Mouse (Mus musculus) neural tube, embryonic 12.5 days (tissue): ENCODE data around the gene Ttyh3. TPM values are rescaled to one million over a fixed set of nuclear protein-coding genes. Genes with fewer than 3 reads are reported as not detected.

Experiments
- ATAC-seq: fragments of 200-750 bp; cut with Nextera tagmentation; 2 replicates; pipeline ENCODE4 v1.8.0; 2017; ENCODE audit warnings: low read depth, mild to moderate bottlenecking, moderate TSS enrichment, moderate library complexity; ENCODE audit not compliant: low FRiP score
- H3K27ac ChIP-seq: fragments of 300-500 bp; sonication (generic); 2 replicates; pipeline ENCODE4 v1.5.1; 2016
- H3K27me3 ChIP-seq: fragments of 300-500 bp; sonication (generic); replicated peaks from 2 replicates; pipeline ENCODE4 v1.6.1; 2016; ENCODE audit warnings: mild to moderate bottlenecking
- H3K36me3 ChIP-seq: fragments of 300-500 bp; sonication (generic); 2 replicates; pipeline ENCODE4 v1.6.1; 2016; ENCODE audit warnings: mild to moderate bottlenecking
- H3K4me1 ChIP-seq: fragments of 300-500 bp; sonication (generic); 2 replicates; pipeline ENCODE4 v1.6.1; 2016
- H3K4me2 ChIP-seq: fragments of 300-500 bp; sonication (generic); replicated peaks from 2 replicates; pipeline ENCODE4 v1.6.1; 2016; ENCODE audit warnings: mild to moderate bottlenecking
- H3K4me3 ChIP-seq: fragments of 300-500 bp; sonication (generic); 2 replicates; pipeline ENCODE4 v1.5.1; 2016
- H3K9ac ChIP-seq: fragments of 300-500 bp; sonication (generic); 2 replicates; pipeline ENCODE4 v1.6.1; 2016; ENCODE audit warnings: mild to moderate bottlenecking
- H3K9me3 ChIP-seq: fragments of 300-500 bp; sonication (generic); 2 replicates; pipeline ENCODE4 v1.6.1; 2016; ENCODE audit warnings: mild to moderate bottlenecking
- WGBS: fragments of 180-500 bp; shearing (Covaris S2); methylation state at CpG from one replicate; pipeline ENCODE4 v1.1.7; 2016; 5-methylcytosine and 5-hydroxymethylcytosine counted together
- polyA plus RNA-seq: library from polyadenylated mRNA; unstranded; fragments of >200 nt; fragmentation: Nextera tagmentation; extraction: Ambion mirVana; gene quantifications from 2 replicates; pipeline ENCODE4 v1.2.1, GENCODE M21; 2016

Gene Ttyh3
- polyA plus RNA-seq, 1 experiment from 2014 or later = 83.3 TPM

- Histone ChIP-seq H3K9ac (peak overlapping the region; percentile 61), H3K27ac (peak overlapping the region; percentile 75), H3K9me3 (no peaks in the 10 kb centered on the region), H3K4me2 (peak overlapping the region; percentile 96), H3K4me1 (peaks cover 39% of the 10 kb centered on the region), H3K27me3 (no peaks in the 10 kb centered on the region), H3K36me3 (peaks cover 20% of the 10 kb centered on the region), H3K4me3 (peak overlapping the region; percentile 98)
- 2% methylated on average over 26 of the region's 26 CpGs for WGBS
- peak; percentile 93 for ATAC-seq
Observed at GRCm38 (mm10) chr5:140649101-140649667, 353 bp upstream of the Ttyh3 start.

GRCm38 (mm10) chr5:140647821-140648518 is 861 bp downstream of the Ttyh3 start:
- 4% methylated on average over 13 of the region's 13 CpGs for WGBS
- Histone ChIP-seq H3K9me3 (no peaks in the 10 kb centered on the region), H3K4me3 (peak overlapping the region; percentile 98), H3K4me1 (peaks cover 44% of the 10 kb centered on the region), H3K36me3 (peaks cover 25% of the 10 kb centered on the region), H3K4me2 (peak overlapping the region; percentile 96), H3K27ac (peak overlapping the region; percentile 75), H3K9ac (peak overlapping the region; percentile 99), H3K27me3 (no peaks in the 10 kb centered on the region)
- peak; percentile 48 for ATAC-seq

DNA sequence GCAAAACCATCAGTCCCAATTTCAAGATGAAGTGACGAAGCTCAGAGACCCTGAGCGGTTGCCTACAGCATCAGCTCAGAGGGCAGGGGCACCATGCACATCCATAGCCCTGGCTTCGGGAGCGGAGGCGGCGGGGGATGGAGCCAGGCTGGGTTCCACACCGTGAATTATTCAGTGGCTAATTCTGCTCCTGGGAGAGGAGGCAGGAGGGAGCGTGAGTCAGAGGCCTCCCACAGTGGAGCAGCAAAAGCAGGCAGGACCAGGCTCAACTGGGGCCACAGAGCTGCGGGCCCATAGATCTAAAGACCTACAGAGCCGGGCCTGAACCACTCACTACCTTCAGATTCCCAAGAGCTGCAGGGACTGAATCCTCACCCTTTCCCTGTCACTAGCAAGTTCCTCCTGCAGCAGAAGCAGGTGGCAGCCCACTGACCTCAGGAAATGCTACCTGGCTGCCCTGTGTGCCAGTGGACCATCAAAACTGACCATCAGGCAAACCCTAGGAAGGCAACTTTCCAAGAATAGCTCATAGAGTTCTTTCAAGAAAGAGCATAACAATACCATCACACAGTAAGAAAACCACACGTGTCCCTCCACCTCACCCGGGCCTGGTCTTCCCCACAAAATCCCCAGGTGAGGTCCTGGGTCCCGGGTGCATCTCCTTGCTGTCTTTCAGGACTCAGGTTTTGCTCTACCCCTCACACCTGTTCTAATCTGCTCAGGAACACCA is 1.6 kb downstream of the Ttyh3 start:
- Histone ChIP-seq H3K9ac (peak overlapping the region; percentile 99), H3K4me3 (peak overlapping the region; percentile 98), H3K36me3 (peaks cover 25% of the 10 kb centered on the region), H3K4me1 (peaks cover 52% of the 10 kb centered on the region), H3K27me3 (no peaks in the 10 kb centered on the region), H3K27ac (no peak overlapping the region), H3K9me3 (no peaks in the 10 kb centered on the region), H3K4me2 (peak overlapping the region; percentile 96)
- 38% methylated on average over 13 of the region's 13 CpGs for WGBS
- ATAC-seq = no peak

DNA sequence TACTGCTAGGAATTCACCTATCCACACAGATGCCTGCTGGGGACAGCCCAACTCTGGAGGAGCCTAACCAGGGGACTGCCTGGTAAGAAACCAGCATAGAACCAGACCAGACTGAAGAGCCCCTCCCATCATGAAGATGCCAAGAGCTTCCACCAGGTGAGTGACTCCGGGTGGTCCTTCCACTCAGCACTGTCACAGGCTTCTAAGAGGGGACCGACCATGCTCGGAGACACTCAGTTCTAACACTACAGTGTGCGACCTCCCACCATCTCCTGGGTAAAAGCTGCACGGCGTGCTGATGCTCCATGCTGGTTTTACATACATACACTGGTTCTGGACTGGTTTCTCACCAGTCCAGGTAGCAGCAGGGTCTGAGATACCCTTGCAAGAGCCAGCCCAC is 2.7 kb downstream of the Ttyh3 start:
- Histone ChIP-seq H3K27ac (0 out of 2 replicates have a peak overlapping the region, but pooled peaks have one; percentile 32), H3K4me1 (peaks cover 62% of the 10 kb centered on the region)

GRCm38 (mm10) chr5:140645454-140645853 is 3.4 kb downstream of the Ttyh3 start:
- peak overlapping the region; percentile 98; the same call in 1 of the 2 replicates for H3K4me3 ChIP-seq
- peak overlapping the region; percentile 99; the same call in 1 of the 2 replicates for H3K9ac ChIP-seq
- peak overlapping the region; percentile 32; the same call in 1 of the 2 replicates for H3K27ac ChIP-seq
- peaks cover 31% of the 10 kb centered on the region for H3K36me3 ChIP-seq
- no peaks in the 10 kb centered on the region for H3K27me3 ChIP-seq
- peak overlapping the region; percentile 96 for H3K4me2 ChIP-seq
- WGBS = 89% methylated on average over 4 of the region's 4 CpGs
- peaks cover 68% of the 10 kb centered on the region for H3K4me1 ChIP-seq
- H3K9me3 ChIP-seq = no peaks in the 10 kb centered on the region
- ATAC-seq = no peak

More for the DNA sequence above, 2.7 kb downstream of the Ttyh3 start:
- Histone ChIP-seq H3K9me3 (no peaks in the 10 kb centered on the region), H3K9ac (peak overlapping the region; percentile 99), H3K4me2 (peak overlapping the region; percentile 96), H3K36me3 (peaks cover 25% of the 10 kb centered on the region), H3K27me3 (no peaks in the 10 kb centered on the region), H3K4me3 (peak overlapping the region; percentile 98)
- WGBS = 89% methylated on average over 6 of the region's 6 CpGs
- no peak for ATAC-seq

DNA sequence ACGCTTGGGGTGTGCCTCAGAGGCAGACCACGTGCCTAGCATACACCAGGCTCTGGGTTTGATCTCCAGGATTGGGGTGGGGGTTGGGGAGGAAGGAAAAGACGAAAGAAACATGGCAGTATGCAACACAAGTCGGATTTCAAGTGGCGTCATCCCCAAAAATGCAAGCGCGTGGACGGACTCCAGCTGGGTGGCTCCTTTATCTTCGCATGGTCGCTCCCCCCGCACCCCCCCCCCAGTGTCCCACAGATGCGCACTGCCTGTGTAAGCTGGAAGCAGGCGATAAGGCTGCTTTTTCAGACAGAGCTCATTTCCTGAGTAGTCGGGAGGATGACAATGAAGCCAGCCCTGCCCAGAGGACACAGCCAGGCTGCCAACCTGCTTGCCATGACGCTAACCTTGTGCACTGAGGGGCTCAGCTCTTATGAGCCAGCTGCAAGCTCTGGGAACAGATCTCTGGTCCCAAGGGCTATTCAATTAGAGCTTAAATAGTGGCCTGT is 4.1 kb downstream of the Ttyh3 start:
- H3K27ac ChIP-seq = 0 out of 2 replicates have a peak overlapping the region, but pooled peaks have one; percentile 32

GRCm38 (mm10) chr5:140644263-140644662 is 4.6 kb downstream of the Ttyh3 start:
- Histone ChIP-seq H3K4me1 (peaks cover 67% of the 10 kb centered on the region), H3K27ac (no peak overlapping the region), H3K9ac (no peak overlapping the region), H3K9me3 (no peaks in the 10 kb centered on the region), H3K4me3 (no peak overlapping the region), H3K36me3 (peaks cover 39% of the 10 kb centered on the region), H3K27me3 (no peaks in the 10 kb centered on the region), H3K4me2 (peak overlapping the region; percentile 96; the same call in 1 of the 2 replicates)
- no peak for ATAC-seq
- 91% methylated on average over 6 of the region's 6 CpGs for WGBS

More for the DNA sequence above, 4.1 kb downstream of the Ttyh3 start:
- Histone ChIP-seq H3K9me3 (no peaks in the 10 kb centered on the region), H3K4me1 (peaks cover 70% of the 10 kb centered on the region), H3K4me3 (no peak overlapping the region), H3K27me3 (no peaks in the 10 kb centered on the region), H3K4me2 (peak overlapping the region; percentile 96), H3K36me3 (peaks cover 38% of the 10 kb centered on the region), H3K9ac (0 out of 2 replicates have a peak overlapping the region, but pooled peaks have one; percentile 99)
- 80% methylated on average over 15 of the region's 15 CpGs for WGBS
- ATAC-seq = no peak

DNA sequence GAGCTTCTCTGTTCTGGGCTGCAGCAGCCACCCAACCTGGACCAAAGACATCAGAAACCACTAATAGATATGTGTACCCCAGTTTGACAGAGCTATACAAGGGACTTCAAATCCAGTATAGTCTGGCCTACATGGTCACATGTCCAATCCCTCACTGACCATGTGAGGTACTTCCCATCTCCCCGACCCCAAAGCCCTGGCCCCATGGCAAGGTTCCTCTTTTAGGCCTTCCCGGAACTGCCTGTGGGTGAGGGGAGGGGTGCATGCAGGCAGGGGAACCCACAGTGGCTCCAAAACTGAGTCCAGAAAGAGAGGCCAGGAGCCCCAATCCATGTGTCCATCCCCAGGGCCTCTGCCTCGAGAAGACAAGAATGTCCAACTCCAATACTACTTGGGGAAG is 6.8 kb downstream of the Ttyh3 start:
- Histone ChIP-seq H3K4me1 (peaks cover 68% of the 10 kb centered on the region), H3K4me2 (peak overlapping the region; percentile 20; the same call in 1 of the 2 replicates), H3K27ac (no peak overlapping the region), H3K9me3 (no peaks in the 10 kb centered on the region), H3K4me3 (no peak overlapping the region), H3K36me3 (peaks cover 58% of the 10 kb centered on the region), H3K27me3 (no peaks in the 10 kb centered on the region), H3K9ac (peak overlapping the region; percentile 13)
- 88% methylated on average over 3 of the region's 3 CpGs for WGBS
- ATAC-seq = no peak

DNA sequence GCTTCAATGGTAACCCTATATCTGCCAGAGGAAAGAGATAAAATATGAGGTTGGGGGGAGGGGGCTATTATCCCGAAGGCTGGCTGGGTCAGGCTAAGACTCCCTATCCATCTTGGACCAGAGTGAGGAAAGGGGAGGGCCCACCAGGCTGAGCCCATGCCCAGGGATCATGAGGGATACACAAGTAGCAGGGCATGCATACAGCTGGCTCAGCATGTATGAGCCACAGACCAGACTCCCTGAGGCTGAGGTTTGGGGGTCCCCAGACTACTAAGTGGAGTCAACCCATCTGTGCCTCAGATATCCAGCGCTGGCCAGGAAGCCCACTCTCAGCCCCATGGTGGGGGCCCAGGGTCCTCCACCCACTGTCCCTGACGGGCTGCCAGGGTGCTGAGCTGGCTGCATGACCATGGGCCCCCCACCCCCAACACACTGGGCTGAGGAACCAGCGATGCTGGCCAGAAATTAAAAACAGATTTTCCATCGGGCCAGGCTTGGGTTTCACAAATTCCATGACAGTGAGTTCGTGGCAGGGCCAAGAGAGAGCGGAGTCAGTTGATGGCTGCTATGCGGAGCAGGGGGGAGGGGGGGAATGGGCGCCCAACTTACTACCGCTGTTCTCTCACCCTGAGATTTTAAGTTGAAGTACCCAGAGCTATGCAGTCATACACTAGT is 7.4 kb downstream of the Ttyh3 start:
- no peaks in the 10 kb centered on the region for H3K9me3 ChIP-seq
- peaks cover 64% of the 10 kb centered on the region for H3K36me3 ChIP-seq
- no peaks in the 10 kb centered on the region for H3K27me3 ChIP-seq
- no peak overlapping the region; the same call in 1 of the 2 replicates for H3K9ac ChIP-seq
- ATAC-seq = no peak
- H3K4me3 ChIP-seq = no peak overlapping the region
- 76% methylated on average over 10 of the region's 10 CpGs for WGBS
- no peak overlapping the region for H3K27ac ChIP-seq
- peaks cover 67% of the 10 kb centered on the region for H3K4me1 ChIP-seq
- H3K4me2 ChIP-seq = peak overlapping the region; percentile 20; the same call in 1 of the 2 replicates

- H3K4me1 ChIP-seq = peaks cover 61% of the 10 kb centered on the region
- H3K4me3 ChIP-seq = no peak overlapping the region
- no peaks in the 10 kb centered on the region for H3K9me3 ChIP-seq
- no peak for ATAC-seq
- peaks cover 63% of the 10 kb centered on the region for H3K36me3 ChIP-seq
- 0 out of 2 replicates have a peak overlapping the region, but pooled peaks have one; percentile 20 for H3K4me2 ChIP-seq
- no peak overlapping the region for H3K9ac ChIP-seq
- 64% methylated on average over 2 of the region's 2 CpGs for WGBS
- H3K27me3 ChIP-seq = no peaks in the 10 kb centered on the region
- no peak overlapping the region for H3K27ac ChIP-seq
Observed at GRCm38 (mm10) chr5:140640812-140641211, 8.0 kb downstream of the Ttyh3 start.

DNA sequence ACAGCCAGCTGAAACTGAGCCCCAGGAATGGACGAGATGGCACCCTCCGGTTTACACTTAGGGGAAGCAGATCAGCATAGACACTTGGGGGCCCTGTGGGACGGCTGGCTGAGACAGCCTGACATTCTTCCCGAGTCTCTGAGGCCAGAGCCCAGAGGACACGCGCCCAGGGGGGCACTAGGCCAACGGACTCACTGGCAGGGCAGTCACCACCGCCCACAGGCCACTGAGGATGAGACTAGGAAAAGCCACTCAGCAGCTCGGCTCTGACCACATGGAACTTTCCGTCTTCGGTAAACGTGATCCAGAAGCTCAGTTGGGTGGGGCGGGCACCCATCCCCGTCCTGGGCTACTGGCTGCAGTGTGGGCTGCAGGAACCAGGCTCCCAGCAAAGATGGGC is 9.0 kb downstream of the Ttyh3 start:
- no peak overlapping the region for H3K27ac ChIP-seq

More for the DNA sequence above, 9.0 kb downstream of the Ttyh3 start:
- H3K27me3 ChIP-seq = no peaks in the 10 kb centered on the region
- WGBS = 87% methylated on average over 14 of the region's 14 CpGs
- 0 out of 2 replicates have a peak overlapping the region, but pooled peaks have one; percentile 4 for H3K4me2 ChIP-seq
- ATAC-seq = no peak
- peaks cover 63% of the 10 kb centered on the region for H3K36me3 ChIP-seq
- H3K4me3 ChIP-seq = no peak overlapping the region
- peaks cover 51% of the 10 kb centered on the region for H3K4me1 ChIP-seq
- no peaks in the 10 kb centered on the region for H3K9me3 ChIP-seq
- H3K9ac ChIP-seq = no peak overlapping the region
